Mouse (Mus musculus) kidney, postnatal 25 days (tissue): Measurements from ENCODE around the gene Tchhl1.
"Not testable (repeated sequence)": the region's sequence is repeated elsewhere in the genome, so short reads cannot be mapped to it uniquely, and the experiment has no call there.

Source experiments
- DNase-seq, 2 experiments: peaks; one replicate each; pipeline ENCODE4 v3.0.0; 2021; ENCODE audit warnings: mixed read lengths in 2 of 2

Tchhl1 gene

GRCm38 (mm10) chr3:93468561-93468960, at the start of gene Tchhl1:
TSS of gene Tchhl1 (plus strand) at chr3:93468754.
- peak; percentile 6 to 49 for DNase-seq

DNA sequence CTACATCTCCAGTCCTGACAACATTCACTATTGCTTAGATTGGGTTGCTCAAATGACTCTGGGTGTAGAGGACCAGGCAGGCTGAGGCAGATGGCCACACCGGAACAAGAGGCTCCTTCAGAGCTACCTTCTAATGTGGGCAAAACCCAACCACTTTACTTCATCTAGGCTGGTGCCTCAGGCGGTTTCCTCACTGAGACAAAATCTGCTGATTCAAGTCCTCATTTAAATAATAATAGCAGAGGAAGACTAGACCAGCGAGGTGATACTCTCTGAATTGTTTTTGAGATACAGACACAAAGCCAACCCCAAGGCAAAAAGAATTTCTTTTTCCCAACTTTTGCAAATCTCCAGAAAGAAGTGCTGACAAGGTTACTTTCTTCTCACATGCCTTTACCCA, 36.9 kb upstream of the Tchhl1 start:
- DNase-seq, result no peak

DNA sequence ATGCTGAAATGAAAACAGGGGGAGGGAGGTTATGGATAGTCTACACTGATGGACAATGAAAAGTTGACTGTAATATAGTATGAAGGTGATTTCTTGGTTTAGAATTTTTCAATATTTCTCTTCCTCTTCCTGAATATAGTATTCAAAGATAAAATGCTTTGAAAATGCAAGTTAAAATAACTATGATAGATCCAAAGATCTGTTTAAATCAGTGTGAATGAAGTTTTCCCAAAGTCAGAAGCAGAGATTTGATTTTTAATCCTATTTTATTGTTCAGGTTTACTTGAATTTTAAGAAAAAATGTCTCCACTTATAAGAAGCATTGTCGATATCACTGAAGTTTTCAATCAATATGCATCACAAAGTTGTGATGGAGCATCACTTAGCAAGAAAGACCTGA, 26.5 kb upstream of the Tchhl1 start, which contains the start of gene Tchh:
Tchh (plus strand) TSS at position 301 of the 400 bp plus-strand sequence.
- no peak for DNase-seq

GRCm38 (mm10) chr3:93443501-93444101, 25.0 kb upstream of the Tchhl1 start:
- DNase-seq, result peak; percentile 11 to 37

GRCm38 (mm10) chr3:93444343-93445164, 24.0 kb upstream of the Tchhl1 start:
- peak; percentile 67 to 86 for DNase-seq

DNA sequence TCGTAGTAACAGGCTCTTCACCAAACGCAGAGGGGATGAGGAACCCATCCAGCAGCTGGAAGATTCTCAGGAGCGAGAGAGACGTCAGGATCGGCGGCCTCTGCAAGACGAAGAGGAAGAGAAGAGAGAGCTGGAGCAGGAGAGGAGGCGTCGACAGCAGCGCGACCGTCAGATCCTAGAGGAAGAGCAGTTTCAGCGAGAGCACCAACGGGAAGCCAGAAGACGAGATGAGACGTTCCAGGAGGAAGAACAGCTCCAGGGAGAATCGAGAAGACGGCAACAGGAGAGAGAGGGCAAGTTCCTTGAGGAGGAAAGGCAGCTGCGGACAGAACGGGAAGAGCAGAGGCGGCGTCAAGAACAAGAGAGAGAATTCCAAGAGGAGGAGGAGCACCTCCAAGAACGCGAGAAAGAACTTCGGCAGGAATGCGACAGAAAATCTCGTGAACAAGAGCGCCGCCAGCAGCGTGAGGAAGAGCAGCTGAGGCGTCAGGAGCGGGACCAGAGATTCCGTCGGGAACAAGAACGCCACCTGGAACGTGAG, 23.3 kb upstream of the Tchhl1 start:
- DNase-seq, result peak; percentile 37 to 58

DNA sequence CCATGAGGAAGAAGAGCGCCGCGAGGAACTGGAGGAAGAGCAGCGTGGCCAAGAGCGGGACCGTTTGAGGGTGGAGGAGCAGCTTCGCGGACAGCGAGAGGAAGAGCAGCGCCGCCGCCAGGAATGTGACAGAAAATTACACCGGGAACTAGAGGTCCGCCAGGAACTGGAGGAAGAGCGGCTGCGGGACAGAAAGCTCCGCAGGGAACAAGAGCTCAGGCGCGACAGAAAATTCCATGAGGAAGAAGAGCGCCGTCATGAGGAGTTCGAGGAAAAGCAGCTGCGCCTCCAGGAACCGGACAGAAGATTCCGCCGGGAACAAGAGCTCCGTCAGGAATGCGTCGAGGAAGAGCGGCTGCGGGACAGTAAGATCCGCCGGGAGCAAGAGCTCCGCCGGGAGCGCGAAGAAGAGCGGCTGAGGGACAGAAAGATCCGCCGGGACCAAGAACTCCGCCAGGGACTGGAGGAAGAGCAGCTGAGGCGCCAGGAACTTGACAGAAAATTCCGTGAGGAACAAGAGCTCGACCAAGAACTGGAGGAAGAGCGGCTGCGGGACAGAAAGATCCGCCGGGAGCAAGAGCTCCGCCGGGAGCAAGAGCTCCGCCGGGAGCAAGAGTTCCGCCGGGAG, 22.3 kb upstream of the Tchhl1 start:
- peak; percentile 33 to 64 for DNase-seq

DNA sequence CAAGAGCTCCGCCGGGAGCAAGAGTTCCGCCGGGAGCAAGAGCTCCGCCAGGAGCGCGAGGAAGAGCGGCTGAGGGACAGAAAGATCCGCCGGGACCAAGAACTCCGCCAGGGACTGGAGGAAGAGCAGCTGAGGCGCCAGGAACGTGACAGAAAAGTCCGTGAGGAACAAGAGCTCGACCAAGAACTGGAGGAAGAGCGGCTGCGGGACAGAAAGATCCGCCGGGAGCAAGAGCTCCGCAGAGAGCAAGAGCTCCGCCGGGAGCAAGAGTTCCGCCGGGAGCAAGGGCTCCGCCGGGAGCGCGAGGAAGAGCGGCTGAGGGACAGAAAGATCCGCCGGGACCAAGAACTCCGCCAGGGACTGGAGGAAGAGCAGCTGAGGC, 21.8 kb upstream of the Tchhl1 start:
- not testable (repeated sequence) for DNase-seq

GRCm38 (mm10) chr3:93447138-93447841, 21.3 kb upstream of the Tchhl1 start:
- DNase-seq, result peak; percentile 70 to 84

- DNase-seq, result no peak
Observed at GRCm38 (mm10) chr3:93466556-93466955, 2.0 kb upstream of the Tchhl1 start.

- DNase-seq, result no peak
Observed at GRCm38 (mm10) chr3:93467130-93467529, 1.4 kb upstream of the Tchhl1 start.

DNA sequence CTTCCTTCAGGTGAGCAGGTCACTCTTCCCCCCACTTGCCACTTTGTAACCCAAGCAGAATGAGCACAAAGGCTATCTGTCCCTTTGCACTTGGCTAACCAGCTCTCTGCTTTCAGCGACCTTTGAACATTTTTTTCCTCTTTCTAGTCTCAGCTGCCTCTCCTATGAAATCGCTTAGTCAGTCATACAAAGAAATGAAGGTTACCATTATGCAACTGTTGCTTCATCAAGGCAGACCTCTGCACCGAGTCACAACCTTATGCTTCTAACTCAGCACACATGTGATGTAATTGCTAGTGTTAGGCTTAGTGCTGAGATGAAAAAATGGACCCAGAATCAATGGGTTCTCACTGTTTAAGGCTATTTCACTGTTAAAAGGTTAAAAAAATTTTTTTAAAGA, 1.1 kb downstream of the Tchhl1 start:
- DNase-seq, result peak; percentile 9 to 66

GRCm38 (mm10) chr3:93480053-93480452, 11.5 kb downstream of the Tchhl1 start:
- no peak for DNase-seq

GRCm38 (mm10) chr3:93481982-93482616, 13.5 kb downstream of the Tchhl1 start:
- no peak for DNase-seq

- DNase-seq, result no peak
Observed at GRCm38 (mm10) chr3:93485611-93486010, 17.1 kb downstream of the Tchhl1 start.

- DNase-seq, result peak in 1 of 2 experiments; percentile 36
Observed at GRCm38 (mm10) chr3:93488541-93488940, 20.0 kb downstream of the Tchhl1 start.

GRCm38 (mm10) chr3:93492176-93492575, 23.6 kb downstream of the Tchhl1 start:
- DNase-seq, result no peak

GRCm38 (mm10) chr3:93493992-93494391, 25.4 kb downstream of the Tchhl1 start:
- DNase-seq, result peak; percentile 45 to 66

DNA sequence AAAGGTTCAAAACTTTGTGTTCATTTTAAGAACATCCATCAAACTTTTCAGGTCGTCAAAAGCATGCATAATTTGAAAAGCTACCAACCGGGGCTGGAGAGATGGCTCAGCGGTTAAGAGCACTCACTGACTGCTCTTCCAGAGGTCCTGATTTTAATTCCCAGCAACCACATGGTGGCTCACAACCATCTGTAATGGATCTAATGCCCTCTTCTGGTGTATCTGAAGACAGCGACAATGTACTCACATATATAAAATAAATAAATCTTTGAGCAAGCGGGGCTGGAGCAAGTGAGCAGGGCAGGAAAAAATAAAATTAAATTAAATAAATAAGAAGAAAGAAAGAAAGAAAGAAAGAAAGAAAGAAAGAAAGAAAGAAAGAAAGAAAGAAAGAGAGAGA, 26.2 kb downstream of the Tchhl1 start:
- DNase-seq, result not testable (repeated sequence)

DNA sequence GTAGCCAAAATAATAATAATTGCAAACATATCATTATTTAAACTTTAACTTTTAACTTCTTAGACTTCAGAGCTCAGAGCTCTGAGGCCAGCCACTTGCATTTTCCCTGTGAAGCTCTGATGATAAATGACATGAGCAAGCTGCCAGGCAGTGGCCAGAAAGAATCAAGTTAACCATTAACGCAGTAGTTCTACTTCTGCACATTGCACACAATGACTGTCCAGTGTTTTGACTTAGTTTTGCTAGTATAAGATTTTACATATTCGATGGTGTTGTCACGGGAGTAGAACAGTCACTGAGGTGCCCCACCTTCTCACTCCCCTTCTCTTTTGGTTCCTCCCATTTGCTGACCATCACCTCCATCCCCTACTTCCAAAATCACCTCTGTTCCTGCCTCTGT, 28.6 kb downstream of the Tchhl1 start:
- peak; percentile 21 to 35 for DNase-seq

- no peak for DNase-seq
Observed at GRCm38 (mm10) chr3:93499129-93499528, 30.6 kb downstream of the Tchhl1 start.

DNA sequence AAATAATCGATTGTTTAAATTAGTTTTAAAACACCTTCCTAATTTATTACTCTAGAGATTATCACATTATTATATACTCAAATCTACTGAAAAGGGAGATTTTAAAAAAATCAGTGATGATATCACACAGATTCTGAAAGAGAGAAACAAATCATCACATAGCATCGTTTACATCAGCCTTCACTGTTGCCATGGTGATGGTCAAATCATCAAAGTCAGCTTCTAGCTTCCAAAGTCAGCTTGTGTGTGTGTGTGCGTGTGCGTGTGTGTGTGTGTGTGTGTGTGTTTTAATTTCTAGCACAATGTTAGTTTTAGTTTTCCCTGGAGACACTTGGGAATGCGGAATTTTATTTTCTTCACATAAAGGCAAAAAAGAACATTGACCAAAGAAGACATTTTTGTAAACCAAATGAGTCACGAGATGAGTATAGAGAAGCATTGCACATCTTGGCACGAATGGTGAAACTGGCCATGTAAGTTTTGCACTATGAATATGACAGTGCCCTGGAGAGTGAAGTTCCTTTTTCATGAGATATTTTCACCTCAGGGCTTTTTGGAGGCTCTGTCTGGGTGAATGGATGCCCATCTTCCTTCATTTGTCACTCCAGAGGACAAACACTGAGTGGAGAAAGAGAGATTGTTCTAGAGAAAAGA, 36.1 kb downstream of the Tchhl1 start:
- DNase-seq, result no peak
